Mouse (Mus musculus) hindbrain, embryonic 11.5 days (tissue): ENCODE data around the gene Rnasel. TPM values are rescaled to one million over a fixed set of nuclear protein-coding genes. Genes with fewer than 3 reads are reported as not detected.

Source experiments
- ATAC-seq: fragments of 200-750 bp; cut with Nextera tagmentation; 2 replicates; pipeline ENCODE4 v1.8.0; 2017; ENCODE audit warnings: mild to moderate bottlenecking, moderate TSS enrichment, moderate library complexity; ENCODE audit not compliant: low FRiP score
- DNase-seq: peaks from one replicate; pipeline ENCODE4 v3.0.0-alpha.2; 2015; ENCODE audit warnings: low spot score
- H3K27ac ChIP-seq: fragments of 300-500 bp; sonication (generic); 2 replicates; pipeline ENCODE4 v1.5.1; 2014; ENCODE audit warnings: mild to moderate bottlenecking, low read depth, low read length
- H3K27me3 ChIP-seq: fragments of 300-500 bp; sonication (generic); 2 replicates; pipeline ENCODE4 v1.6.1; 2014; ENCODE audit warnings: mild to moderate bottlenecking, low read length, moderate library complexity, mixed read lengths; ENCODE audit not compliant: control insufficient read depth, insufficient read depth
- H3K36me3 ChIP-seq: fragments of 300-500 bp; sonication (generic); 2 replicates; pipeline ENCODE4 v1.6.1; 2014; ENCODE audit warnings: mild to moderate bottlenecking, low read length, moderate library complexity, mixed read lengths; ENCODE audit not compliant: control insufficient read depth, insufficient read depth
- H3K4me1 ChIP-seq: fragments of 300-500 bp; sonication (generic); replicated peaks from 2 replicates; pipeline ENCODE4 v1.6.1; 2014; ENCODE audit warnings: low read length, mixed read lengths; ENCODE audit not compliant: control insufficient read depth, insufficient read depth
- H3K4me2 ChIP-seq: fragments of 300-500 bp; sonication (generic); replicated peaks from 2 replicates; pipeline ENCODE4 v1.6.1; 2014; ENCODE audit warnings: mild to moderate bottlenecking, low read depth, low read length
- H3K4me3 ChIP-seq: fragments of 300-500 bp; sonication (generic); 2 replicates; pipeline ENCODE4 v1.5.1; 2014; ENCODE audit warnings: low read depth, low read length
- H3K9ac ChIP-seq: fragments of 300-500 bp; sonication (generic); 2 replicates; pipeline ENCODE4 v1.6.1; 2014; ENCODE audit warnings: low read depth, low read length
- H3K9me3 ChIP-seq: fragments of 300-500 bp; sonication (generic); 2 replicates; pipeline ENCODE4 v1.6.1; 2016; ENCODE audit warnings: low read length; ENCODE audit not compliant: control insufficient read depth
- WGBS: fragments of 180-500 bp; shearing (Covaris S2); extraction: QIAGEN DNeasy Blood & Tissue Kit; methylation state at CpG from one replicate; pipeline ENCODE4 v1.1.7; 2014; 5-methylcytosine and 5-hydroxymethylcytosine counted together
- polyA plus RNA-seq: library from polyadenylated mRNA; unstranded; fragments of >200 nt; fragmentation: Nextera tagmentation; extraction: Ambion mirVana; gene quantifications from 2 replicates; pipeline ENCODE4 v1.2.1, GENCODE M21; 2014

Rnasel gene
- polyA plus RNA-seq, result 31.4 and 40.3 TPM in 2 replicates

DNA sequence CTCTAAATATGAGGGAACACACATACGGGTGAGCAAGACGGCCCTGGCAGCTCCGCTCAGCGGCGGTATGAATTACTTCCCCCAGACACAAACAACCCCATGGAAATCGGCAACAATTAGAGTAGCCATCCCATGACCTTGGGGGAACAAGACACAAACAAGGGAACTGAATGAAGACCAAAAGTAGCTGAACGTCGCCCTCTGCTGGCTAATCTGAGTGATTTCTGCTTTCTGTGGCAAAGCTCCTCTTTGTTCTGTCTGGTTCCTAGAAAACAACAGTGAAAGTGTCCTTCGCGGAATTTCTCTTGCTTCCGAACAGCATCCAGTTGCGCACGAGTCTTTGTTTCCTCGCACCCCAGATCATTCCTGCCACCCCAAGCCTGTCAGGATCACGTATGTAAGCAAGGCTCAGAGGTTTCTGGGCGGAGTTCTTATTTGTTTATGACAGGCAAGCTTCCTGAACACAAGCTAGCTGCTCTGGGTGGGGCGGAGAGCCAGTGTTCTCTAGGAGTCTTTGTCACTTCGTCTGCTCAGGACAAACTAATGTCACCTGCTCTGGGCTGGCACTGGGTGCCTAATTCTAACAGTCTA, at the start of gene Rnasel:
Gene Rnasel (plus strand): TSS at position 216 of the 591 bp plus-strand sequence.
- Histone ChIP-seq H3K9ac (peak within 1 kb of the TSS; percentile 85), H3K4me2 (peak within 1 kb of the TSS; percentile 33), H3K4me3 (peak within 1 kb of the TSS; percentile 23), H3K9me3 (no peaks in the 10 kb centered on the region), H3K27ac (peak within 1 kb of the TSS; percentile 74; the same call in 1 of the 2 replicates), H3K27me3 (no peaks in the 10 kb centered on the region), H3K4me1 (peaks cover 9% of the 10 kb centered on the region), H3K36me3 (no peaks in the 10 kb centered on the region)
- DNase-seq, result peak; percentile 87
- 5% methylated on average over 18 of the region's 18 CpGs for WGBS
- ATAC-seq, result peak; percentile 60

DNA sequence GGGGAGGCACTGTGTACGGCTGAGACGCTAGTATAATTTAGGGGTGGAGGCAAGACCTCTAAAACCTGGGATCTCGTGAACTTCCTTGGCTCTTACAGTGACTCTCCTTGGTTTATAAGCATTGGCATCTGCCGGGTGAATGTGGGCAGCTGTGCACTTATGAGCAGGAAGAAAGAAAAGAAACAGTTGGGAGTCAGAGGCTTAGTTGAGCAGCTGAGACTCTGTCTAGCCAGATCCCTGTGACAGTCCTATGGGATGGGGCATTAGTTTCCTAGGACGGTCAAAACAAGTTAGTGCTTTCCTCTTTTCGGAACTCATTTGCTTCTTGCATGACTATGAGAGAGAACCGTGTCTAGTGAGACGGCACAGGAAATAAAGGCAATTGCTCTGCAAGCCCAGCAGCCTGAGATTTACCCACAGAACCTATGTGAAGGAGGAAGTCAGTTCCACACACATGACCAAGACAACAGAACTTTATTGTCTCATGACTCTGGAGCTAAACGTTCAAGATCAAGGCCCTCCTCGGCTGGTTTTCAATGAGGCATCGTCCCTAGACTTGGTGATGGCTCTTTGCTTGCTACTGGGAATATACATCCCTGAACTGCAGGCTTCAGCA, 48.7 kb upstream of the Rnasel start:
- DNase-seq (no peak), ATAC-seq (no peak)
- no peak overlapping the region for H3K9ac ChIP-seq
- no peak overlapping the region for H3K4me3 ChIP-seq
- H3K4me2 ChIP-seq, result no peak overlapping the region
- no peak overlapping the region for H3K27ac ChIP-seq
- peaks cover 4% of the 10 kb centered on the region for H3K4me1 ChIP-seq
- H3K9me3 ChIP-seq, result no peaks in the 10 kb centered on the region
- H3K36me3 ChIP-seq, result no peaks in the 10 kb centered on the region
- 89% methylated on average over 11 of the region's 11 CpGs for WGBS
- no peaks in the 10 kb centered on the region for H3K27me3 ChIP-seq

DNA sequence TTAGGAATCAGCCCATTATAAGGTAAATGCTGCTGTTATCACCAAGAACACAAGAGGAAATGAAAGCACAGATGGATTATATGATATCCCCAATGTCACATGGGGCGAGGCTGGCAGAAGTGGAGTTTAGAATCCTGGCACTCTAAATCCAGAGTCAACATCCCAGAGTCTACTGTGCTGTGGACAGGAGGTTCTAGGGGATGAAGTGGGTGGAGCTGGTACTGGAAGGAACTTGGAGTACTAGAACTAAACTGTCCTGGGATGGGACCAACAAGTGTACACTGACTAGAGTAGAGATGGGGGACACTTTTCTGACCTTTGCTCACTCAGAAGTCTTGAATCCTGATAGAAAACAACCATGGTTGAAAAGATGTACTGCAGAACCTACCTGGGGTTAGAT, 47.8 kb upstream of the Rnasel start:
- Histone ChIP-seq H3K27me3 (no peaks in the 10 kb centered on the region), H3K4me1 (peaks cover 4% of the 10 kb centered on the region), H3K27ac (no peak overlapping the region), H3K36me3 (no peaks in the 10 kb centered on the region), H3K4me2 (no peak overlapping the region), H3K9ac (no peak overlapping the region), H3K9me3 (no peaks in the 10 kb centered on the region), H3K4me3 (no peak overlapping the region)
- no peak for ATAC-seq
- no peak for DNase-seq
- 86% methylated on average over 1 of the region's 1 CpGs for WGBS

DNA sequence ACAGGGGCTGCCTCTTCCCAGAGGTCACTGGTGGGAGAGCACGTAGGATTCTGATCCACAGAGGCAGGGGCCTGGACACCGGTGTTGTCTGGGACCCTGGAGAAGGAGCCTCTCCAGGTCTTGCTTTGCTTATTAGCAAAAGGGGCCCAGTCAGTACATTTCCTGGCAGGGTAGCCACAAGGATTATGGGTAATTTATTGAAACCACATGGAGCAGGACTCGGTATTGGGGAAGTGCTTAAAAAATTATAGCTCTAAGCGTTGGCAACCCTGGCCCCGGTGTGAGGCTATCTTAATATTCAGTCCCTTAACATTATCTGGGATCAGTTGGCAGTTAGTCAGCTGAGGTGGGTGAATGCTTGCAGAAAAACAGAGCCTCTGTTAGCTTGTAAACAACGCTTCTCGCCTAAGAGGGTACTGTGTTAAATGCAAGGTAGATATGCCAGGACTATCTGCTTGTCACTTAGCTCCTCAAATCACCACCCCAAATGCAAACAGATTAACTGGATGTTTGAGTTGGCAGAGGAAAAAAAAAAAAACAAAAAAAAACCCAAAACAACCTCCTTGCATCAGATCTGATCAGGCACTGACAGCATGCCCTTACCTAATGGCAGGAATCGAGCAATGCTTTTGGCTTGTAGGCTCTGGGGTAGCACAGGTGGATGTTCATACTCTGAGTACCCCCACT, 46.9 kb upstream of the Rnasel start:
- no peak for DNase-seq
- Histone ChIP-seq H3K27me3 (no peaks in the 10 kb centered on the region), H3K9me3 (no peaks in the 10 kb centered on the region), H3K4me1 (peaks cover 4% of the 10 kb centered on the region), H3K4me2 (no peak overlapping the region), H3K27ac (no peak overlapping the region), H3K36me3 (no peaks in the 10 kb centered on the region), H3K9ac (no peak overlapping the region), H3K4me3 (no peak overlapping the region)
- ATAC-seq, result no peak
- 78% methylated on average over 8 of the region's 8 CpGs for whole genome bisulfite sequencing

DNA sequence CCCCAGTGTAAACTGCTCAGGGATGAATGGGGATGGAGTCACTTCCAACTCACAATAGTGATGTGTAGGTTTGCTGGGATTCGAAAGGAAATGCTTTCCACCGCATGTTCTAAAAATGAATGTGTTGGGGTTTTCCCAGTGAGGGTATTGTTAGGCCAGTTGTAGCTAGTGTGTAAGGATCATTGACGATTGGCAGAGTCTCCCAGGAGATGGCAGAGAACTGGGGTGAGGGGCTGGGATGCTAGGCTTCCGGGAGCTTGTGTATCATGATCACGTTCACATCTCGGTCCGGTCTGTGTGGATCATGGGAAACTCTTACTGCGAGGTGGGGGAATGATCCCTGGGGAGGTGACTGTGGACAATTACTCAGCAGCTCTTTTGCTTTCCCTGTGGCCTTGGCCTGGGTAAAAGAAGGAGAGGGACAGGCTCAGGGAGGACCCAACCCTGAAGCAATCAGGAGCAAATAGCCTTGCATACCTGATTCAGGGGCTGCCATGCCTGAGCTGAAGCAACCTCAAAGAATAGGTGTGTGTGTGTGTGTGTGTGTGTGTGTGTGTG, 46.3 kb upstream of the Rnasel start:
- Histone ChIP-seq H3K27ac (peak overlapping the region; percentile 3; the same call in 1 of the 2 replicates), H3K36me3 (no peaks in the 10 kb centered on the region), H3K4me1 (peaks cover 4% of the 10 kb centered on the region), H3K9ac (no peak overlapping the region), H3K27me3 (no peaks in the 10 kb centered on the region), H3K4me2 (no peak overlapping the region), H3K4me3 (no peak overlapping the region), H3K9me3 (no peaks in the 10 kb centered on the region)
- WGBS, result 63% methylated on average over 8 of the region's 8 CpGs
- ATAC-seq (peak; percentile 18; the same call in 1 of the 2 replicates), DNase-seq (no peak)

DNA sequence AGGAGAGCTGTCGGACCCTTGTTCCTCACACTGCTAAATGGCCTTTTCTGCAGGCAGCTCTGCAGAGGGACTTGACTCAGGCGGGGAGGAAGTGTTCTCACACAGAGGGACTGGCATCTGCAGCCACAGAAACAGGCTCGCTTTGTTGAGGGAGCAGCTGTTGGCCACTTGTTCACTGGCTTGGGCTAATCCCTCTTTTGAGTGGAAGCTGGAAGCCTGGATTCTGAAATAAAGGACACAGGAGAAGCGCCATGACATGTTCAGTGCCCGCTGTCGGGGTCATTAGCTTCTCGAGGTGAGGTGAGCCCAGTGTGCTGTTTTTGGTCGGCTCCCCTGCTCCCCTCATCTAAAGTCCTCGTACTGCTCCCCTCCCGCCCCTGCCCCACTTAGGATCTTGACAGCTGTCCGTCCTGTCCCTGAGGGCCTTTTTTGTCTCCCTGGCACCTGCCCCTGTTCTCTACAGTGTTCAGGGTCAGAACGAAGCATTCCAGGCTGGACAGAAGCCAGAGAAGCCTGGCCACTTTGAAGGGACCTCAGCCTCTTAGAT, 45.7 kb upstream of the Rnasel start:
- no peaks in the 10 kb centered on the region for H3K9me3 ChIP-seq
- H3K36me3 ChIP-seq, result no peaks in the 10 kb centered on the region
- no peak overlapping the region for H3K9ac ChIP-seq
- peaks cover 4% of the 10 kb centered on the region for H3K4me1 ChIP-seq
- no peaks in the 10 kb centered on the region for H3K27me3 ChIP-seq
- 15% methylated on average over 12 of the region's 12 CpGs for WGBS
- no peak overlapping the region for H3K4me3 ChIP-seq
- no peak overlapping the region for H3K4me2 ChIP-seq
- DNase-seq, result peak; percentile 60
- peak; percentile 70 for ATAC-seq
- peak overlapping the region; percentile 3; the same call in 1 of the 2 replicates for H3K27ac ChIP-seq

DNA sequence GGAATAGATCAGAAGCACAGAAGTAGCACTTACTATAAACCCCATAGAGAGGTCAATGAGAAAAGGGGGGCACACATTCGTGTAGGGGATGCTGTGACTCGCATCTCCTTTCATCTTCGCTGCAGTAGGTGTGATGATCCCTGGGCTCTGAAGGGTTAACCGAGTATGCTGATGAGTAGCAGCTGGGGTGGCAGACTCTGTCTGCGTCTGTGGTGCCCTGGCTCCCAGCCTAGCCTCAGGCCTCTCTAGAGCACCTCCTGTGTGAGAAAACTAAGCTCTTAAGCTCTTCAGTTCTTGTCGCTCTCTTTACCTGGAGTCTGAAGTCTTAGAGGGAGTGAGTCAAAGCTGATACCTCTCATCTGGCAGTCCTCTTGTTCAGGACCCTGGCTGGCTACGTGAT, 45.1 kb upstream of the Rnasel start:
- ATAC-seq (0 out of 2 replicates have a peak, but pooled peaks have one; percentile 36), DNase-seq (peak; percentile 41)
- Histone ChIP-seq H3K4me3 (no peak overlapping the region), H3K9ac (no peak overlapping the region), H3K4me1 (peaks cover 4% of the 10 kb centered on the region), H3K36me3 (no peaks in the 10 kb centered on the region), H3K4me2 (no peak overlapping the region), H3K27ac (peak overlapping the region; percentile 3; the same call in 1 of the 2 replicates), H3K9me3 (no peaks in the 10 kb centered on the region), H3K27me3 (no peaks in the 10 kb centered on the region)
- WGBS, result 18% methylated on average over 7 of the region's 7 CpGs

DNA sequence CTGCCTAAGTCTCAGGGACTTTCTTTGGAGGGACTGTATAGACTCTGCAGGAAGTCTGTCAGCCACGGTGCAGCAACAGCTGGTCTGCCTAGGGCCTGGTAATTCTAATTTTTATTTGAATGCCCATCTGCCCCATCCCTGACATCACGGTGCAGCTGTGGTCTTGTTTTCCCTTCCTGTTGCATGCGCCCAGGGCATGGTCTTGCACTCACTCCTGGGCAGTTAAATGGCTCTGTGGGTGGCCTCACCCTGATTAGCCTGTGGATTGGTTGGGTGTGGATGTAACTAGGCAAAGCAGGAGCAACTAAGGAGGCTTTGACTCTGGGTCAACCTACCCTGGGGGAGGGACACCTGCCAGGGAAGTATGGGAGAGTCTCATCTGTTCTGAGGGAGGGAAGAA, 44.2 kb upstream of the Rnasel start:
- H3K9ac ChIP-seq, result no peak overlapping the region
- WGBS, result 25% methylated on average over 3 of the region's 3 CpGs
- no peak overlapping the region for H3K4me2 ChIP-seq
- no peaks in the 10 kb centered on the region for H3K36me3 ChIP-seq
- H3K9me3 ChIP-seq, result no peaks in the 10 kb centered on the region
- H3K27ac ChIP-seq, result no peak overlapping the region
- ATAC-seq, result peak; percentile 58
- no peaks in the 10 kb centered on the region for H3K27me3 ChIP-seq
- DNase-seq, result peak; percentile 38
- H3K4me3 ChIP-seq, result no peak overlapping the region
- peaks cover 4% of the 10 kb centered on the region for H3K4me1 ChIP-seq
